Mouse (Mus musculus) heart, postnatal 14 days (tissue): Measurements from ENCODE around the gene Aire. TPM values are rescaled to one million over a fixed set of nuclear protein-coding genes. Genes with fewer than 3 reads are reported as not detected.
"Not testable (repeated sequence)": the region's sequence is repeated elsewhere in the genome, so short reads cannot be mapped to it uniquely, and the experiment has no call there.

ENCODE experiments used
- DNase-seq, 2 experiments: peaks; one replicate each; pipeline ENCODE4 v3.0.0; 2021 to 2022
- intact Hi-C: fragments of 180-260 bp; cut with DNase I; formaldehyde crosslinking; loops from one replicate; pipeline ENCODE4 v1.15.1; 2025
- total RNA-seq, 2 experiments: library from RNA; stranded (reverse); gene quantifications; 2 replicates each; pipeline ENCODE4 v1.2.3; 2021

Gene Aire
- total RNA-seq, 2 experiments from 2014 or later: 0.12 TPM; not detected in 1

- DNase-seq: peak; percentile 17 to 32
- intact Hi-C loops: no loop called here
Observed at GRCm38 (mm10) chr10:78054633-78055565, 11.5 kb upstream of the Aire start.

GRCm38 (mm10) chr10:78049519-78050035 lies 6.2 kb upstream of the Aire start:
- no peak for DNase-seq
- intact Hi-C loops: no loop called here

- DNase-seq: no peak
- intact Hi-C loops: no loop called here
Observed at GRCm38 (mm10) chr10:78048061-78048730, 4.8 kb upstream of the Aire start.

GRCm38 (mm10) chr10:78046388-78046787 lies 3.0 kb upstream of the Aire start:
- no peak for DNase-seq
- intact Hi-C loops: no loop called here

- no peak for DNase-seq
- intact Hi-C loops: no loop called here
Observed at GRCm38 (mm10) chr10:78044531-78044930, 1.1 kb upstream of the Aire start.

GRCm38 (mm10) chr10:78042697-78043405 lies 559 bp downstream of the Aire start:
- intact Hi-C loops: no loop called here

GRCm38 (mm10) chr10:78042096-78042495 lies 1.3 kb downstream of the Aire start:
- intact Hi-C loops: no loop called here
- DNase-seq: no peak

More at GRCm38 (mm10) chr10:78042697-78043405, 559 bp downstream of the Aire start:
- DNase-seq: no peak

GRCm38 (mm10) chr10:78041647-78042046 lies 1.8 kb downstream of the Aire start, which contains the start of gene Dnmt3l:
Gene Dnmt3l (plus strand): TSS chr10:78041947.
- DNase-seq: no peak
- intact Hi-C loops: no loop called here

GRCm38 (mm10) chr10:78037139-78037538 lies 6.3 kb downstream of the Aire start:
- DNase-seq: no peak
- intact Hi-C loops: no loop called here

GRCm38 (mm10) chr10:78031987-78032386 lies 11.4 kb downstream of the Aire start:
- no peak for DNase-seq
- intact Hi-C loops: loop anchor here (1.0 to 5.0 kb wide), 2 partner anchors 35 to 131 kb away; partner anchors contain the start of gene Icosl

- DNase-seq: no peak
- intact Hi-C loops: loop anchor here (5.0 kb wide), 1 partner anchor 42 kb away; no protein-coding TSS in a partner anchor
Observed at GRCm38 (mm10) chr10:78029080-78029479, 14.3 kb downstream of the Aire start.

- intact Hi-C loops: loop anchor here (5.0 kb wide), 1 partner anchor 41 kb away; no protein-coding TSS in a partner anchor
- DNase-seq: peak; percentile 77 to 83
Observed at GRCm38 (mm10) chr10:78028129-78028528, 15.3 kb downstream of the Aire start.

GRCm38 (mm10) chr10:78025453-78025852 lies 18.0 kb downstream of the Aire start:
- intact Hi-C loops: loop anchor here (5.0 kb wide), 1 partner anchor 38 kb away; no protein-coding TSS in a partner anchor
- not testable (repeated sequence) for DNase-seq

- intact Hi-C loops: loop anchor here (10.0 kb wide), 1 partner anchor 385 kb away; no protein-coding TSS in a partner anchor
Observed at GRCm38 (mm10) chr10:78019984-78020383, 23.4 kb downstream of the Aire start.

GRCm38 (mm10) chr10:78019291-78019690 lies 24.1 kb downstream of the Aire start:
- intact Hi-C loops: loop anchor here (10.0 kb wide), 1 partner anchor 386 kb away; no protein-coding TSS in a partner anchor
- DNase-seq: no peak

More at GRCm38 (mm10) chr10:78019984-78020383, 23.4 kb downstream of the Aire start:
- DNase-seq: not testable (repeated sequence)

- intact Hi-C loops: loop anchor here (10.0 kb wide), 1 partner anchor 386 kb away; no protein-coding TSS in a partner anchor
- peak; percentile 85 to 89 for DNase-seq
Observed at GRCm38 (mm10) chr10:78018797-78019203, 24.6 kb downstream of the Aire start.

GRCm38 (mm10) chr10:78016366-78016765 lies 27.0 kb downstream of the Aire start:
- intact Hi-C loops: loop anchor here (10.0 kb wide), 1 partner anchor 388 kb away; no protein-coding TSS in a partner anchor
- DNase-seq: no peak

- intact Hi-C loops: loop anchor here (10.0 kb wide), 1 partner anchor 389 kb away; no protein-coding TSS in a partner anchor
Observed at GRCm38 (mm10) chr10:78015489-78015888, 27.9 kb downstream of the Aire start.

GRCm38 (mm10) chr10:78012661-78013495 lies 30.5 kb downstream of the Aire start:
- DNase-seq: peak in 1 of 2 experiments; percentile 8
- intact Hi-C loops: loop anchor here (10.0 kb wide), 1 partner anchor 392 kb away; no protein-coding TSS in a partner anchor

More at GRCm38 (mm10) chr10:78015489-78015888, 27.9 kb downstream of the Aire start:
- DNase-seq: no peak
